Mouse (Mus musculus) layer of hippocampus, adult 8-10 months (tissue): ENCODE data around the gene Adamts15. TPM values are rescaled to one million over a fixed set of nuclear protein-coding genes. Genes with fewer than 3 reads are reported as not detected.

Experiments used
- DNase-seq, 2 experiments: peaks; one replicate each; pipeline ENCODE4 v3.0.0; 2022; ENCODE audit warnings: low spot score in 2 of 2
- total RNA-seq, 4 experiments: library from RNA; stranded (reverse); gene quantifications; 2 replicates each; pipeline ENCODE4 v1.2.4; 2022

Gene Adamts15
- total RNA-seq, 4 experiments from 2014 or later: 4.1 to 4.5 (median 4.2) TPM

GRCm38 (mm10) chr9:30921261-30922103, 770 bp downstream of the Adamts15 start:
- DNase-seq: no peak

- no peak for DNase-seq
Measured at GRCm38 (mm10) chr9:30920736-30921135, 1.5 kb downstream of the Adamts15 start.

- DNase-seq: no peak
Measured at GRCm38 (mm10) chr9:30919686-30920085, 2.6 kb downstream of the Adamts15 start.

- DNase-seq: no peak
Measured at GRCm38 (mm10) chr9:30918466-30919356, 3.5 kb downstream of the Adamts15 start.

- no peak for DNase-seq
Measured at GRCm38 (mm10) chr9:30916266-30916968, 5.8 kb downstream of the Adamts15 start.

- no peak for DNase-seq
Measured at GRCm38 (mm10) chr9:30914241-30914640, 8.0 kb downstream of the Adamts15 start.

GRCm38 (mm10) chr9:30913429-30913828, 8.8 kb downstream of the Adamts15 start:
- DNase-seq: no peak

- no peak for DNase-seq
Measured at GRCm38 (mm10) chr9:30912161-30912560, 10.1 kb downstream of the Adamts15 start.

GRCm38 (mm10) chr9:30910491-30910890, 11.8 kb downstream of the Adamts15 start:
- no peak for DNase-seq

- DNase-seq: no peak
Measured at GRCm38 (mm10) chr9:30908973-30909372, 13.3 kb downstream of the Adamts15 start.

GRCm38 (mm10) chr9:30908296-30908690, 14.0 kb downstream of the Adamts15 start:
- DNase-seq: no peak

GRCm38 (mm10) chr9:30907677-30908295, 14.5 kb downstream of the Adamts15 start:
- no peak for DNase-seq

- DNase-seq: no peak
Measured at GRCm38 (mm10) chr9:30906426-30906825, 15.8 kb downstream of the Adamts15 start.

- DNase-seq: no peak
Measured at GRCm38 (mm10) chr9:30905861-30906260, 16.4 kb downstream of the Adamts15 start.

- DNase-seq: no peak
Measured at GRCm38 (mm10) chr9:30903266-30903665, 19.0 kb downstream of the Adamts15 start.

GRCm38 (mm10) chr9:30902641-30903040, 19.6 kb downstream of the Adamts15 start:
- DNase-seq: no peak

GRCm38 (mm10) chr9:30902152-30902551, 20.1 kb downstream of the Adamts15 start:
- DNase-seq: no peak

- no peak for DNase-seq
Measured at GRCm38 (mm10) chr9:30897169-30897568, 25.1 kb downstream of the Adamts15 start.

GRCm38 (mm10) chr9:30896752-30897151, 25.5 kb downstream of the Adamts15 start:
- peak in 1 of 2 experiments; percentile 41 for DNase-seq

- DNase-seq: no peak
Measured at GRCm38 (mm10) chr9:30895618-30896017, 26.6 kb downstream of the Adamts15 start.

GRCm38 (mm10) chr9:30886276-30886675, 36.0 kb downstream of the Adamts15 start:
- DNase-seq: no peak
